Mouse (Mus musculus): ENCODE data around the gene Smarcc1.

- TF ChIP-seq CTCF (IDR thresholded peaks at IDR 0.05; ENCODE audit: low read depth) = no peak
- TF ChIP-seq EP300 (IDR thresholded peaks at IDR 0.05; ENCODE audit: low read depth) = no peak
Observed at GRCm38 (mm10) chr9:110264991-110265390, 147.5 kb downstream of the Smarcc1 start.
